In the genomic region with DNA sequence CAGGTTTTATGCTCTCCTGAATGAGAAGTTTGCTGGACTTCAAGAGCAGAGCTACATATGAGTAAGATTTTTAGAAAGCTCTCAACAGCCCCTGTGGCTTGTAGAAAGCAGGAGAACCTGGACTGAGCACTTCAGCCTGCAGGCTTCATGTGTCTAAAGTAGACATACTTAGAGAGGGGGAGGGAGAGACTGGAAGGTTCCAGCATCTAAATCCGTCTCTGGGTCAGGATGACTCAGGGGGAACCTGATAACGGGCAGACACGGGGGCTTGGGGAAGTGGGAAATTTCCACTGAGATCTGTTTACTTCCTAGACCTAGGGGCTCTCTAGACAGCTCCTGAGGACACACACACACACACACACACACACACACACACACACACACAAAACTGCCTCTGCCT, we compare ENCODE assay signal across 10 mouse cellular contexts. TPM values are rescaled to one million over a fixed set of nuclear protein-coding genes. Genes with fewer than 3 reads are reported as not detected.
DNase-seq lines count a peak whose midpoint lies in the region; ATAC-seq and TF ChIP-seq lines count a peak whose summit lies in the region.
"Had no signal": no experiment of that assay in that cellular context is flagged by ENCODE, and none has a peak within 500 bp of the region (broad histone marks: within the 10 kb centered on the region; RNA-seq: fewer than 3 reads in every experiment).

No protein-coding gene starts in this region.

- H3K27me3 ChIP-seq in hindbrain, embryonic 13.5 days: peaks cover 24% of the 10 kb centered on the region
- peaks cover 12% of the 10 kb centered on the region for H3K27me3 ChIP-seq in hindbrain, embryonic 11.5 days (ENCODE audit: control insufficient read depth, insufficient read depth, low read length)
- peaks cover 6% of the 10 kb centered on the region for H3K27me3 ChIP-seq in CH12.LX (replicated peaks)
- no peaks in the 10 kb centered on the region for H3K27me3 ChIP-seq in forebrain, embryonic 14.5 days (replicated peaks; ENCODE audit: control insufficient read depth, insufficient read depth, low read length)
- no peaks in the 10 kb centered on the region for H3K27me3 ChIP-seq in hindbrain, embryonic 16.5 days (replicated peaks; ENCODE audit: control insufficient read depth, insufficient read depth, low read length)

- no peak for TF ChIP-seq RAD21 in CH12.LX (IDR thresholded peaks at IDR 0.05; ENCODE audit: low read depth, low read length)

- H3K9me3 ChIP-seq in hindbrain, embryonic 13.5 days: no peaks in the 10 kb centered on the region
- H3K9me3 ChIP-seq in hindbrain, embryonic 11.5 days (ENCODE audit: control insufficient read depth, low read length): no peaks in the 10 kb centered on the region
- no peaks in the 10 kb centered on the region for H3K9me3 ChIP-seq in CH12.LX (replicated peaks; ENCODE audit: low read length)
- H3K9me3 ChIP-seq in forebrain, embryonic 14.5 days (replicated peaks; ENCODE audit: control insufficient read depth, low read length): no peaks in the 10 kb centered on the region
- H3K9me3 ChIP-seq in hindbrain, embryonic 16.5 days (ENCODE audit: control insufficient read depth, low read length): no peaks in the 10 kb centered on the region

- peaks cover 23% of the 10 kb centered on the region for H3K4me1 ChIP-seq in hindbrain, embryonic 13.5 days (replicated peaks)
- H3K4me1 ChIP-seq in hindbrain, embryonic 11.5 days (replicated peaks; ENCODE audit: control insufficient read depth, insufficient read depth, low read length): peaks cover 6% of the 10 kb centered on the region; the same call in 1 of the 2 replicates
- peaks cover 9 to 22% of the 10 kb centered on the region in 2 experiments for H3K4me1 ChIP-seq in CH12.LX (ENCODE audit: control insufficient read depth in 1 of 2, insufficient read depth in 2 of 2)
- H3K4me1 ChIP-seq in forebrain, embryonic 14.5 days (ENCODE audit: control insufficient read depth, insufficient read depth, low read length): no peaks in the 10 kb centered on the region; the same call in 1 of the 2 replicates
- peaks cover 10% of the 10 kb centered on the region for H3K4me1 ChIP-seq in hindbrain, embryonic 16.5 days (ENCODE audit: control insufficient read depth, insufficient read depth, low read depth, low read length)

- no peak for TF ChIP-seq CTCF in CH12.LX (conservative IDR thresholded peaks at IDR 0.05 in 1 of 2, IDR thresholded peaks at IDR 0.05 in 1 of 2; ENCODE audit: low read depth in 2 of 2, low read length in 2 of 2)

- no peak overlapping the region for H3K4me3 ChIP-seq in hindbrain, embryonic 13.5 days
- no peak overlapping the region for H3K4me3 ChIP-seq in hindbrain, embryonic 11.5 days (ENCODE audit: low read depth, low read length)
- H3K4me3 ChIP-seq in CH12.LX (replicated peaks in 1 of 3; ENCODE audit: low read depth in 2 of 3, low read length in 2 of 3, poor library complexity in 1 of 3): no peak overlapping the region
- no peak overlapping the region for H3K4me3 ChIP-seq in forebrain, embryonic 14.5 days (ENCODE audit: low read depth, low read length)
- H3K4me3 ChIP-seq in hindbrain, embryonic 16.5 days (ENCODE audit: low read length): no peak overlapping the region

- no peaks in the 10 kb centered on the region for H3K79me2 ChIP-seq in CH12.LX (replicated peaks; ENCODE audit: control insufficient read depth, extremely low read depth, insufficient read depth, poor library complexity, severe bottlenecking)

- in situ Hi-C loops in CH12.LX (cut with MboI; ENCODE audit: low pct_ligation_motif_present, low pct_unique_long_range_greater_than_20kb, low sequenced_read_pairs): loop anchor here (25.0 kb wide), 1 partner anchor 422 kb away; a partner anchor contains a TSS

- H3K27ac ChIP-seq in hindbrain, embryonic 13.5 days: peak overlapping the region; percentile 77
- H3K27ac ChIP-seq in hindbrain, embryonic 11.5 days (ENCODE audit: low read depth, low read length): no peak overlapping the region
- no peak overlapping the region for H3K27ac ChIP-seq in CH12.LX (ENCODE audit: insufficient read depth, low read depth)
- H3K27ac ChIP-seq in forebrain, embryonic 14.5 days (ENCODE audit: low read depth, low read length): peak overlapping the region; percentile 52; the same call in 1 of the 2 replicates
- H3K27ac ChIP-seq in hindbrain, embryonic 16.5 days (ENCODE audit: low read depth, low read length): peak overlapping the region; percentile 86

- ATAC-seq in hindbrain, embryonic 13.5 days (ENCODE audit: low FRiP score): no peak
- no peak for ATAC-seq in hindbrain, embryonic 11.5 days (ENCODE audit: low FRiP score)
- ATAC-seq in forebrain, embryonic 14.5 days: no peak
- no peak for ATAC-seq in hindbrain, embryonic 16.5 days

- dilution Hi-C loops in CH12.LX (cut with MboI; ENCODE audit: extremely low pct_ligation_motif_present, extremely low pct_unique_long_range_greater_than_20kb, low sequenced_read_pairs): no loop called here

- no peak overlapping the region for H3K4me2 ChIP-seq in hindbrain, embryonic 13.5 days
- H3K4me2 ChIP-seq in hindbrain, embryonic 11.5 days (replicated peaks; ENCODE audit: low read depth, low read length): no peak overlapping the region
- no peak overlapping the region for H3K4me2 ChIP-seq in CH12.LX (ENCODE audit: insufficient read depth, low read depth, poor library complexity, severe bottlenecking)
- H3K4me2 ChIP-seq in forebrain, embryonic 14.5 days (ENCODE audit: low read length): peak overlapping the region; percentile 18; the same call in 1 of the 2 replicates
- no peak overlapping the region for H3K4me2 ChIP-seq in hindbrain, embryonic 16.5 days (ENCODE audit: low read length)

- no peak for TF ChIP-seq POLR2A in CH12.LX (IDR thresholded peaks at IDR 0.05; ENCODE audit: low read depth, low read length)

- DNase-seq in hindbrain, embryonic 11.5 days (ENCODE audit: low spot score): no peak
- peak; percentile 41 for DNase-seq in CH12.LX (ENCODE audit: extremely low read depth)
- DNase-seq in forebrain, embryonic 14.5 days (ENCODE audit: low spot score): no peak
- DNase-seq in thymus, postnatal 4 days: no peak
- DNase-seq in frontal cortex, postnatal 25 days (ENCODE audit: low spot score in 2 of 2): no peak
- no peak for DNase-seq in thymus, postnatal 25 days

- H3K9ac ChIP-seq in hindbrain, embryonic 13.5 days: no peak overlapping the region
- H3K9ac ChIP-seq in hindbrain, embryonic 11.5 days (ENCODE audit: low read depth, low read length): no peak overlapping the region
- no peak overlapping the region for H3K9ac ChIP-seq in CH12.LX (ENCODE audit: insufficient read depth, low read depth)
- H3K9ac ChIP-seq in forebrain, embryonic 14.5 days (ENCODE audit: low read length): no peak overlapping the region
- H3K9ac ChIP-seq in hindbrain, embryonic 16.5 days (ENCODE audit: low read depth, low read length): no peak overlapping the region

- TF ChIP-seq EP300 in CH12.LX (IDR thresholded peaks at IDR 0.05; ENCODE audit: low read length): no peak; the same call in 1 of the 2 replicates

- WGBS in hindbrain, embryonic 13.5 days: 53% methylated on average over 3 of the region's 3 CpGs
- 43% methylated on average over 3 of the region's 3 CpGs for WGBS in hindbrain, embryonic 11.5 days
- WGBS in forebrain, embryonic 14.5 days: 18% methylated on average over 3 of the region's 3 CpGs
- WGBS in hindbrain, embryonic 16.5 days: 34% methylated on average over 3 of the region's 3 CpGs

- no peaks in the 10 kb centered on the region for H3K36me3 ChIP-seq in hindbrain, embryonic 13.5 days
- H3K36me3 ChIP-seq in hindbrain, embryonic 11.5 days (ENCODE audit: control insufficient read depth, insufficient read depth, low read length): no peaks in the 10 kb centered on the region
- H3K36me3 ChIP-seq in CH12.LX (replicated peaks in 1 of 2; ENCODE audit: control insufficient read depth in 1 of 2, insufficient read depth in 1 of 2, low read length in 1 of 2): no peaks in the 10 kb centered on the region
- 0 out of 2 replicates have a peak, but pooled peaks cover 1% of the 10 kb centered on the region for H3K36me3 ChIP-seq in forebrain, embryonic 14.5 days (ENCODE audit: control insufficient read depth, insufficient read depth, low read length)
- no peaks in the 10 kb centered on the region for H3K36me3 ChIP-seq in hindbrain, embryonic 16.5 days (ENCODE audit: control insufficient read depth, insufficient read depth, low read length)

RNA-seq across cellular contexts. Expression of a gene that starts 1.1 kb away (rescaled TPM):
- polyA plus RNA-seq in hindbrain, embryonic 13.5 days (2015; fragmentation: Nextera tagmentation; extraction: Ambion mirVana): 108 and 144 TPM in 2 replicates
- polyA plus RNA-seq in hindbrain, embryonic 11.5 days (2014; fragmentation: Nextera tagmentation; extraction: Ambion mirVana): 11.8 and 12.3 TPM in 2 replicates
- total RNA-seq in CH12.LX (2012; rRNA removed) (0.59 and 1.1 TPM in 2 replicates), CH12.LX (2014; rRNA removed) (0.43 and 0.50 TPM in 2 replicates)
- polyA plus RNA-seq in CH12.LX (2012; ENCODE audit: insufficient read length, low read depth): 0.74 and 1.0 TPM in 2 replicates
- 127 and 139 TPM in 2 replicates for polyA plus RNA-seq in forebrain, embryonic 14.5 days (2014; fragmentation: Nextera tagmentation; extraction: Ambion mirVana)
- polyA plus RNA-seq in hindbrain, embryonic 16.5 days (2015; fragmentation: Nextera tagmentation; extraction: Ambion mirVana): 338 and 429 TPM in 2 replicates

RNA-seq across cellular contexts. Expression of a gene that starts 3.2 kb away (rescaled TPM):
- polyA plus RNA-seq in hindbrain, embryonic 13.5 days (2015; fragmentation: Nextera tagmentation; extraction: Ambion mirVana): not detected in 2 replicates
- polyA plus RNA-seq in hindbrain, embryonic 11.5 days (2014; fragmentation: Nextera tagmentation; extraction: Ambion mirVana): not detected in 2 replicates
- total RNA-seq in CH12.LX (2012; rRNA removed) (not detected in 2 replicates), CH12.LX (2014; rRNA removed) (not detected in 2 replicates)
- not detected in 2 replicates for polyA plus RNA-seq in CH12.LX (2012; ENCODE audit: insufficient read length, low read depth)
- polyA plus RNA-seq in forebrain, embryonic 14.5 days (2014; fragmentation: Nextera tagmentation; extraction: Ambion mirVana): not detected in 2 replicates
- polyA plus RNA-seq in hindbrain, embryonic 16.5 days (2015; fragmentation: Nextera tagmentation; extraction: Ambion mirVana): not detected in 2 replicates
- polyA plus RNA-seq: cerebellum, adult 2 months; neural tube, embryonic 11.5 days had no signal

RNA-seq across cellular contexts. Expression of a gene that starts 7.5 kb away (rescaled TPM):
- polyA plus RNA-seq in hindbrain, embryonic 13.5 days (2015; fragmentation: Nextera tagmentation; extraction: Ambion mirVana): not detected in 2 replicates
- not detected in 2 replicates for polyA plus RNA-seq in hindbrain, embryonic 11.5 days (2014; fragmentation: Nextera tagmentation; extraction: Ambion mirVana)
- total RNA-seq in CH12.LX (2012; rRNA removed): not detected in 2 replicates
- not detected in 2 replicates for total RNA-seq in CH12.LX (2014; rRNA removed)
- not detected in 2 replicates for polyA plus RNA-seq in CH12.LX (2012; ENCODE audit: insufficient read length, low read depth)
- not detected in 2 replicates for polyA plus RNA-seq in forebrain, embryonic 14.5 days (2014; fragmentation: Nextera tagmentation; extraction: Ambion mirVana)
- polyA plus RNA-seq in hindbrain, embryonic 16.5 days (2015; fragmentation: Nextera tagmentation; extraction: Ambion mirVana): not detected in 2 replicates
- polyA plus RNA-seq: cerebellum, adult 2 months; neural tube, embryonic 11.5 days had no signal

RNA-seq across cellular contexts. Expression of a gene that starts 22.3 kb away (rescaled TPM):
- 1.7 and 1.8 TPM in 2 replicates for polyA plus RNA-seq in hindbrain, embryonic 13.5 days (2015; fragmentation: Nextera tagmentation; extraction: Ambion mirVana)
- polyA plus RNA-seq in hindbrain, embryonic 11.5 days (2014; fragmentation: Nextera tagmentation; extraction: Ambion mirVana): 0.45 and 0.59 TPM in 2 replicates
- total RNA-seq in CH12.LX (2012; rRNA removed) (0.42 TPM in 2 replicates), CH12.LX (2014; rRNA removed) (0.11 and 0.20 TPM in 2 replicates)
- polyA plus RNA-seq in CH12.LX (2012; ENCODE audit: insufficient read length, low read depth): 0.44 and 0.49 TPM in 2 replicates
- 0.62 and 0.82 TPM in 2 replicates for polyA plus RNA-seq in forebrain, embryonic 14.5 days (2014; fragmentation: Nextera tagmentation; extraction: Ambion mirVana)
- polyA plus RNA-seq in hindbrain, embryonic 16.5 days (2015; fragmentation: Nextera tagmentation; extraction: Ambion mirVana): 1.5 and 1.9 TPM in 2 replicates

RNA-seq across cellular contexts. Expression of a gene that starts 30.4 kb away (rescaled TPM):
- polyA plus RNA-seq in hindbrain, embryonic 13.5 days (2015; fragmentation: Nextera tagmentation; extraction: Ambion mirVana): 82.5 and 86.0 TPM in 2 replicates
- polyA plus RNA-seq in hindbrain, embryonic 11.5 days (2014; fragmentation: Nextera tagmentation; extraction: Ambion mirVana): 49.0 and 52.8 TPM in 2 replicates
- total RNA-seq in CH12.LX (2012; rRNA removed) (19.5 and 21.7 TPM in 2 replicates), CH12.LX (2014; rRNA removed) (26.2 and 32.3 TPM in 2 replicates)
- 29.9 and 32.0 TPM in 2 replicates for polyA plus RNA-seq in CH12.LX (2012; ENCODE audit: insufficient read length, low read depth)
- polyA plus RNA-seq in forebrain, embryonic 14.5 days (2014; fragmentation: Nextera tagmentation; extraction: Ambion mirVana): 64.7 and 64.9 TPM in 2 replicates
- 80.4 and 88.1 TPM in 2 replicates for polyA plus RNA-seq in hindbrain, embryonic 16.5 days (2015; fragmentation: Nextera tagmentation; extraction: Ambion mirVana)

Comparison
In these comparisons a context has a peak if more than half of its experiments do, and no peak if none do; other contexts are left out.
1. H3K27ac ChIP-seq: peak in hindbrain, embryonic 13.5 days (single experiment), forebrain, embryonic 14.5 days (single experiment) and hindbrain, embryonic 16.5 days (single experiment); none in hindbrain, embryonic 11.5 days (single experiment) and CH12.LX (single experiment).